Mouse (Mus musculus) embryonic facial prominence, embryonic 10.5 days (tissue): ENCODE data around the gene Abcc4. TPM values are rescaled to one million over a fixed set of nuclear protein-coding genes. Genes with fewer than 3 reads are reported as not detected.

Source experiments
- DNase-seq: peaks from one replicate; pipeline ENCODE4 v3.0.0-alpha.2; 2017; ENCODE audit warnings: low spot score
- H3K27ac ChIP-seq: fragments of 300-500 bp; sonication (generic); replicated peaks from 2 replicates; pipeline ENCODE4 v1.5.1; 2016; ENCODE audit warnings: mild to moderate bottlenecking
- H3K27me3 ChIP-seq: fragments of 300-500 bp; sonication (generic); replicated peaks from 2 replicates; pipeline ENCODE4 v1.6.1; 2016; ENCODE audit warnings: low read depth, mild to moderate bottlenecking; ENCODE audit not compliant: poor library complexity, severe bottlenecking
- H3K36me3 ChIP-seq: fragments of 300-500 bp; sonication (generic); replicated peaks from 2 replicates; pipeline ENCODE4 v1.6.1; 2016; ENCODE audit warnings: mild to moderate bottlenecking, moderate library complexity
- H3K4me1 ChIP-seq: fragments of 300-500 bp; sonication (generic); 2 replicates; pipeline ENCODE4 v1.6.1; 2016
- H3K4me3 ChIP-seq: fragments of 300-500 bp; sonication (generic); 2 replicates; pipeline ENCODE4 v1.5.1; 2016; ENCODE audit warnings: mild to moderate bottlenecking, moderate library complexity
- H3K9me3 ChIP-seq: fragments of 300-500 bp; sonication (generic); 2 replicates; pipeline ENCODE4 v1.6.1; 2016; ENCODE audit warnings: mild to moderate bottlenecking
- WGBS: fragments of 180-500 bp; shearing (Covaris S2); methylation state at CpG from one replicate; pipeline ENCODE4 v1.1.7; 2016; 5-methylcytosine and 5-hydroxymethylcytosine counted together
- polyA plus RNA-seq: library from polyadenylated mRNA; unstranded; fragments of >200 nt; fragmentation: Nextera tagmentation; extraction: Ambion mirVana; gene quantifications from 2 replicates; pipeline ENCODE4 v1.2.1, GENCODE M21; 2016

The Abcc4 gene
- polyA plus RNA-seq, 1 experiment from 2014 or later = 3.2 TPM

GRCm38 (mm10) chr14:118608816-118609465 is 97.1 kb downstream of the Abcc4 start:
- WGBS = 86% methylated on average over 16 of the region's 16 CpGs
- H3K4me1 ChIP-seq = no peaks in the 10 kb centered on the region
- H3K27ac ChIP-seq = no peak overlapping the region
- no peaks in the 10 kb centered on the region for H3K9me3 ChIP-seq
- H3K4me3 ChIP-seq = no peak overlapping the region
- H3K27me3 ChIP-seq = no peaks in the 10 kb centered on the region
- H3K36me3 ChIP-seq = no peaks in the 10 kb centered on the region
- DNase-seq = no peak

GRCm38 (mm10) chr14:118608317-118608716 is 97.7 kb downstream of the Abcc4 start:
- Histone ChIP-seq H3K36me3 (no peaks in the 10 kb centered on the region), H3K9me3 (no peaks in the 10 kb centered on the region), H3K27me3 (no peaks in the 10 kb centered on the region), H3K4me3 (no peak overlapping the region), H3K27ac (no peak overlapping the region), H3K4me1 (no peaks in the 10 kb centered on the region)
- 93% methylated on average over 7 of the region's 7 CpGs for WGBS
- no peak for DNase-seq

GRCm38 (mm10) chr14:118606476-118606875 is 99.5 kb downstream of the Abcc4 start:
- DNase-seq = no peak
- Histone ChIP-seq H3K9me3 (no peaks in the 10 kb centered on the region), H3K4me3 (no peak overlapping the region), H3K4me1 (peaks cover 12% of the 10 kb centered on the region), H3K27me3 (no peaks in the 10 kb centered on the region), H3K27ac (no peak overlapping the region), H3K36me3 (no peaks in the 10 kb centered on the region)
- WGBS = 88% methylated on average over 9 of the region's 9 CpGs

- Histone ChIP-seq H3K4me3 (no peak overlapping the region), H3K36me3 (no peaks in the 10 kb centered on the region), H3K27me3 (no peaks in the 10 kb centered on the region), H3K9me3 (no peaks in the 10 kb centered on the region), H3K27ac (no peak overlapping the region), H3K4me1 (peaks cover 24% of the 10 kb centered on the region)
- 88% methylated on average over 2 of the region's 2 CpGs for WGBS
- no peak for DNase-seq
These were observed 101.1 kb downstream of the Abcc4 start for GRCm38 (mm10) chr14:118604903-118605302.

- Histone ChIP-seq H3K4me1 (peaks cover 24% of the 10 kb centered on the region), H3K4me3 (no peak overlapping the region), H3K9me3 (no peaks in the 10 kb centered on the region), H3K36me3 (no peaks in the 10 kb centered on the region), H3K27me3 (no peaks in the 10 kb centered on the region), H3K27ac (no peak overlapping the region)
- 55% methylated on average over 8 of the region's 8 CpGs for WGBS
- no peak for DNase-seq
These were observed 104.0 kb downstream of the Abcc4 start for GRCm38 (mm10) chr14:118602031-118602430.

- no peak for DNase-seq
- Histone ChIP-seq H3K9me3 (no peaks in the 10 kb centered on the region), H3K27me3 (no peaks in the 10 kb centered on the region), H3K4me3 (no peak overlapping the region), H3K4me1 (peaks cover 24% of the 10 kb centered on the region), H3K27ac (no peak overlapping the region), H3K36me3 (no peaks in the 10 kb centered on the region)
- 47% methylated on average over 6 of the region's 6 CpGs for WGBS
These were observed 105.3 kb downstream of the Abcc4 start for GRCm38 (mm10) chr14:118600746-118601145.

- no peak overlapping the region for H3K27ac ChIP-seq
- H3K4me3 ChIP-seq = no peak overlapping the region
- 91% methylated on average over 3 of the region's 3 CpGs for WGBS
- DNase-seq = no peak
- no peaks in the 10 kb centered on the region for H3K27me3 ChIP-seq
- H3K36me3 ChIP-seq = no peaks in the 10 kb centered on the region
- peaks cover 26% of the 10 kb centered on the region for H3K4me1 ChIP-seq
- H3K9me3 ChIP-seq = no peaks in the 10 kb centered on the region
These were observed 107.3 kb downstream of the Abcc4 start for GRCm38 (mm10) chr14:118598757-118599156.

GRCm38 (mm10) chr14:118594463-118594862 is 111.6 kb downstream of the Abcc4 start:
- DNase-seq = no peak
- Histone ChIP-seq H3K27ac (no peak overlapping the region), H3K4me3 (no peak overlapping the region), H3K27me3 (peaks cover 12% of the 10 kb centered on the region), H3K9me3 (no peaks in the 10 kb centered on the region), H3K4me1 (0 out of 2 replicates have a peak, but pooled peaks cover 3% of the 10 kb centered on the region), H3K36me3 (no peaks in the 10 kb centered on the region)
- WGBS = 92% methylated on average over 13 of the region's 13 CpGs

GRCm38 (mm10) chr14:118591477-118592403 is 114.3 kb downstream of the Abcc4 start:
- H3K9me3 ChIP-seq = no peaks in the 10 kb centered on the region
- peaks cover 12% of the 10 kb centered on the region for H3K27me3 ChIP-seq
- no peak overlapping the region for H3K4me3 ChIP-seq
- H3K4me1 ChIP-seq = 0 out of 2 replicates have a peak, but pooled peaks cover 3% of the 10 kb centered on the region
- WGBS = 55% methylated on average over 20 of the region's 20 CpGs
- H3K27ac ChIP-seq = no peak overlapping the region
- no peaks in the 10 kb centered on the region for H3K36me3 ChIP-seq
- DNase-seq = peak; percentile 82

- WGBS = 88% methylated on average over 8 of the region's 8 CpGs
- Histone ChIP-seq H3K36me3 (no peaks in the 10 kb centered on the region), H3K4me3 (no peak overlapping the region), H3K4me1 (no peaks in the 10 kb centered on the region), H3K27ac (no peak overlapping the region), H3K9me3 (no peaks in the 10 kb centered on the region), H3K27me3 (no peaks in the 10 kb centered on the region)
- DNase-seq = no peak
These were observed 123.6 kb downstream of the Abcc4 start for GRCm38 (mm10) chr14:118582333-118582941.

- 76% methylated on average over 8 of the region's 8 CpGs for WGBS
- Histone ChIP-seq H3K9me3 (no peaks in the 10 kb centered on the region), H3K27ac (no peak overlapping the region), H3K27me3 (no peaks in the 10 kb centered on the region), H3K36me3 (no peaks in the 10 kb centered on the region), H3K4me1 (no peaks in the 10 kb centered on the region), H3K4me3 (no peak overlapping the region)
- no peak for DNase-seq
These were observed 124.3 kb downstream of the Abcc4 start for GRCm38 (mm10) chr14:118581673-118582072.

- no peaks in the 10 kb centered on the region for H3K27me3 ChIP-seq
- WGBS = 91% methylated on average over 19 of the region's 19 CpGs
- H3K27ac ChIP-seq = no peak overlapping the region
- H3K36me3 ChIP-seq = no peaks in the 10 kb centered on the region
- no peak overlapping the region for H3K4me3 ChIP-seq
- no peaks in the 10 kb centered on the region for H3K9me3 ChIP-seq
- DNase-seq = no peak
- no peaks in the 10 kb centered on the region for H3K4me1 ChIP-seq
These were observed 126.8 kb downstream of the Abcc4 start for GRCm38 (mm10) chr14:118579013-118579728.
